Mouse (Mus musculus) ES-Bruce4 (cell line): ENCODE results near the gene Spred2. TPM values are rescaled to one million over a fixed set of nuclear protein-coding genes. Genes with fewer than 3 reads are reported as not detected.

ENCODE experiments used
- H3K27ac ChIP-seq: 2 replicates; pipeline ENCODE4 v1.5.1; 2012; ENCODE audit warnings: low read length, inconsistent platforms; ENCODE audit not compliant: insufficient read depth
- H3K27me3 ChIP-seq: 2 replicates; pipeline ENCODE4 v1.6.1; 2012; ENCODE audit warnings: mild to moderate bottlenecking, low read length, inconsistent platforms; ENCODE audit not compliant: control insufficient read depth, poor library complexity, insufficient read depth, severe bottlenecking
- H3K36me3 ChIP-seq: 2 replicates; pipeline ENCODE4 v1.6.1; 2012; ENCODE audit warnings: inconsistent platforms, mild to moderate bottlenecking, low read length, moderate library complexity; ENCODE audit not compliant: control insufficient read depth, poor library complexity, insufficient read depth, severe bottlenecking
- H3K4me1 ChIP-seq: one replicate; pipeline ENCODE4 v1.8.1; 2011; ENCODE audit warnings: low read length; ENCODE audit not compliant: control insufficient read depth, insufficient read depth
- H3K4me3 ChIP-seq: 2 replicates; pipeline ENCODE4 v1.5.1; 2011; ENCODE audit warnings: low read depth, mild to moderate bottlenecking, low read length
- H3K9ac ChIP-seq: 2 replicates; pipeline ENCODE4 v1.6.1; 2012; ENCODE audit warnings: low read depth, mild to moderate bottlenecking, inconsistent platforms; ENCODE audit not compliant: poor library complexity, severe bottlenecking
- H3K9me3 ChIP-seq: replicated peaks from 2 replicates; pipeline ENCODE4 v1.6.1; 2012; ENCODE audit warnings: mild to moderate bottlenecking, low read length, inconsistent platforms; ENCODE audit not compliant: control insufficient read depth, poor library complexity, insufficient read depth, severe bottlenecking
- CTCF ChIP-seq: IDR thresholded peaks from one replicate; pipeline ENCODE4 v1.8.1; 2011; ENCODE audit warnings: low read depth, low read length
- EP300 ChIP-seq: IDR thresholded peaks from 2 replicates; pipeline ENCODE4 v1.6.1; 2011; ENCODE audit warnings: low read depth, low read length; ENCODE audit not compliant: insufficient read depth
- POLR2A ChIP-seq: IDR thresholded peaks from one replicate; pipeline ENCODE4 v1.8.1; 2011; ENCODE audit warnings: low read length; ENCODE audit not compliant: insufficient read depth
- polyA plus RNA-seq: library from polyadenylated mRNA; stranded (reverse); fragments of >200 nt; gene quantifications from 2 replicates; pipeline ENCODE4 v1.2.4, GENCODE M21; 2011; ENCODE audit warnings: low read depth; ENCODE audit not compliant: missing spikeins, insufficient read depth, insufficient read length

The Spred2 gene
- polyA plus RNA-seq, 1 experiment, result 41.9 TPM

DNA sequence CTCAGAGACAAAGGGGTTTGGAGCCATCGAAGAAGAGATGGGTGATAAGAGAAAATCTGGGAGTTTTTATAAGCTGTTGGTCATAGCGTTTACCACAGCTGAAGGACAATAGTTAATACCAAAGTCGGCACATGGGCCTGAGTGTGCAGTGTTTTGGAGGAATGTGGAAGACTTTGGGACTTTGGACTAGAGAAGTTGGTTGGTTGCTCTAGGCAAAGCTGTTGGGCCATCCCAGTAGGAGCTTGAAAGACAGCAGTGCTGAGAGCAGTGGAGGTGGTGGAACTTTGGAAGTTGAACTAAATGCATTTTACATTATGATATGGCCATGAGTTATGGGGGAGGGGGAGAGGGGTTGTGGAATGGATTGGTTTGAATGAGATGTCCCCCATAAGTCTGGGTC, 89.2 kb downstream of the Spred2 start:
- Histone ChIP-seq H3K4me1 (peaks cover 1% of the 10 kb centered on the region), H3K4me3 (no peak overlapping the region), H3K36me3 (peaks cover 42% of the 10 kb centered on the region), H3K9ac (no peak overlapping the region), H3K27me3 (no peaks in the 10 kb centered on the region), H3K27ac (no peak overlapping the region), H3K9me3 (peaks cover 16% of the 10 kb centered on the region)
- TF ChIP-seq POLR2A (no peak), EP300 (no peak), CTCF (no peak)

DNA sequence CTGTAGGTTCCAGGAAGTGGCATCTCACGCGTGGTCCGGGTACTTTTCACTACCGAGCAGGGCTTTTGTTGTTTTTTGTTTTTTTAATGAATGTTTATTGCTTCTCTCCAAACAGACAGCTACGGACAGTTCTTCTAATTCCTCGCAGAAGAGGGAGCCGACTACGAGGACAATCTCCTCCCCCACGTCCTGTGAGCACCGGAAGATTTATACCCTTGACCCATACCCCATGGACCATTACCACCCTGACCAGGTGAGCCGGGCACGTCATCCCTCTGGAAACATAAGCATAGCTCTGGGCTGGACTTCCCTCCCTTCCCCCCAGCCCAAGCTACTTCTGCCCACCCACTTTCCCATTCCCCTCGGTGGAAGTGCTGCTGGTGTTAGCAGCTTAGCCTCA, 93.8 kb downstream of the Spred2 start:
- Histone ChIP-seq H3K4me1 (no peaks in the 10 kb centered on the region), H3K36me3 (peaks cover 59% of the 10 kb centered on the region), H3K4me3 (no peak overlapping the region), H3K27ac (no peak overlapping the region), H3K27me3 (no peaks in the 10 kb centered on the region), H3K9ac (no peak overlapping the region), H3K9me3 (peaks cover 59% of the 10 kb centered on the region)
- TF ChIP-seq CTCF, result no peak
- TF ChIP-seq EP300, result no peak
- no peak for TF ChIP-seq POLR2A

DNA sequence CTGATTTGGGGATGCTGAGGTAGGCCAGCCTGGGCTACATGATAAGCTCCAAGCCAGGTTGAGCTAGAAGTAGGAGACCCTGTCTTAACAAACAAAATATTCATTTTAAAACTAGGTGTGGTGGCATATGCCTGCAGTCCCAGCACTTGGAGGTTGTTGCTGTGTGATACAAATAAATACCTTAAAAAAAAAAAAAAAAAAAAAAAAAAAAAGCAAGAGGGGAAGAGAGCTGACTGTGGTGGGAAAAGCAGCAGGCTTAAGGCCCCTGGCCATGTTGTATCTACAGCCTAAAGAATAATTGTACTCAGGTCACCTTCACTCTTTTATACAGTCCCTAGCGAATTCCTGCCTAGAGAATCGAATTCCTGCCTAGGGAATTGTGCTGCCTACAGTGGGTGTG, 94.7 kb downstream of the Spred2 start:
- no peaks in the 10 kb centered on the region for H3K4me1 ChIP-seq
- H3K27ac ChIP-seq, result no peak overlapping the region
- H3K9ac ChIP-seq, result no peak overlapping the region
- TF ChIP-seq CTCF (no peak), POLR2A (no peak), EP300 (no peak)
- no peaks in the 10 kb centered on the region for H3K27me3 ChIP-seq
- no peak overlapping the region for H3K4me3 ChIP-seq
- H3K9me3 ChIP-seq, result peaks cover 62% of the 10 kb centered on the region
- H3K36me3 ChIP-seq, result peaks cover 62% of the 10 kb centered on the region

DNA sequence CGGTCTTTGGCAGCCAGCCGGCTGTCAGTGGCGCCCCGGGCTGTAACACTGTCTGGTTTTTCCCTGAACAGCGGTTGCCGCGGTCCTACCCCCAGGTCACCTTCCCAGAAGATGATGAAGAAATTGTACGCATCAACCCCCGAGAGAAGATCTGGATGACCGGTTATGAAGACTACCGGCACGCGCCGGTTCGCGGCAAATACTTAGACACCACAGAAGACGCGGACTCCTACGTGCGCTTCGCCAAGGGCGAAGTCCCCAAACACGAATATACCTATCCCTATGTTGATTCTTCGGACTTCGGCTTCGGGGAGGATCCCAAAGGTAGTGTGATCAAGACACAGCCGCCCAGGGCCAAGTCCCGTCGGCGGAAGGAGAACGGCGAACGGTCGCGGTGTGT, 96.5 kb downstream of the Spred2 start:
- no peak overlapping the region for H3K9ac ChIP-seq
- H3K9me3 ChIP-seq, result peaks cover 64% of the 10 kb centered on the region
- H3K27me3 ChIP-seq, result no peaks in the 10 kb centered on the region
- no peak for TF ChIP-seq EP300
- no peak for TF ChIP-seq POLR2A
- H3K4me1 ChIP-seq, result no peaks in the 10 kb centered on the region
- no peak overlapping the region for H3K27ac ChIP-seq
- no peak overlapping the region for H3K4me3 ChIP-seq
- peaks cover 69% of the 10 kb centered on the region for H3K36me3 ChIP-seq

DNA sequence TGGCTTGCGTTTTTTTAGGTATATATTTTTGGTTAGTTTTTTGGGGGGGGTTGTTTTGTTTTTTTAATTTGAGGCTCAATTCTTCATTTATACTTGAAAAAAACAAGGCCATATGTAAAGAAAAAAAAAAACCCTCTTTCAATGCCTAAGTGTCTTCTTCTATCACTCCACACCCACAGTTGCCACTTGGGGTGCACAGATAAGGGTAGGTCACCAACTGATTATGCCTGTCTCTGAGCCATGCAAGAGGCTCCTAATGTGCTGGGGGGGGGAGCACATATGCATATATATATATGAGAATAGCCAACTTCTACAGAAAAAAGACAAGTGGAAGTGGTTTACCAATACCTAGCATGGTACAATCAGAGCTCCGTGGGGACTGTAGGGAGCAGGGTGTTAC, 98.3 kb downstream of the Spred2 start:
- Histone ChIP-seq H3K27me3 (no peaks in the 10 kb centered on the region), H3K36me3 (peaks cover 60% of the 10 kb centered on the region), H3K9ac (no peak overlapping the region), H3K9me3 (peaks cover 57% of the 10 kb centered on the region), H3K4me1 (peaks cover 6% of the 10 kb centered on the region), H3K27ac (no peak overlapping the region), H3K4me3 (no peak overlapping the region)
- TF ChIP-seq CTCF, result no peak
- TF ChIP-seq EP300, result no peak
- TF ChIP-seq POLR2A, result no peak

DNA sequence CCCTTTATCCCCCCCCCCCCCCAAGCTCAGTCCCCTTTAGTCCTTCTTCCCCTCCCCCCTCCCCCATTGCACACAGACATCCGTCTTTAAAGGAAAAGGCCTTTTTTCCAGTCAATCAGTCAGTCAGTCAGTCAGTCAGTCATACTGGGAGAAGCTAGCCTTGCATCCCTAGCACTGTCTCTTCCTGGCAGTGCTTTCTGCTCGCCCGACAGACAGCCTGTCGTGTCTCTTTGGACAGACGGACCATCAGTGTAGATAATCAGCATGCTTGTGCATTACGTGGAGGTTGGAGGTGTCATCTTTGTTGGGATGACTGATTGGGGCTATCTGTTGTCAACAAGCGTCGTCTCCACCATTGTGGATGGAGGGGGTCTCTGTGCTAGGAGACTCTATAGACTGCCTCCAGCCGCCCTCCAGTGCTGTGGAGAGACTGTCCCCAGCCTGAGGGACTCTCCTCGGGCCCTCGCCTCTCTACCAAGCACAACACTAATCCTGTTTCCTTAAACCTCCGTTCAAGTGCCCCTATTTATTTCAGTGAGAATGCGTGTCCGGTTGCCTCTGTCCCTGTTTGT, 98.8 kb downstream of the Spred2 start:
- H3K27me3 ChIP-seq, result no peaks in the 10 kb centered on the region
- peaks cover 54% of the 10 kb centered on the region for H3K36me3 ChIP-seq
- no peak overlapping the region for H3K9ac ChIP-seq
- TF ChIP-seq CTCF, result no peak
- no peak for TF ChIP-seq POLR2A
- no peak for TF ChIP-seq EP300
- H3K9me3 ChIP-seq, result peaks cover 52% of the 10 kb centered on the region
- no peak overlapping the region for H3K4me3 ChIP-seq
- H3K27ac ChIP-seq, result no peak overlapping the region
- peaks cover 6% of the 10 kb centered on the region for H3K4me1 ChIP-seq

DNA sequence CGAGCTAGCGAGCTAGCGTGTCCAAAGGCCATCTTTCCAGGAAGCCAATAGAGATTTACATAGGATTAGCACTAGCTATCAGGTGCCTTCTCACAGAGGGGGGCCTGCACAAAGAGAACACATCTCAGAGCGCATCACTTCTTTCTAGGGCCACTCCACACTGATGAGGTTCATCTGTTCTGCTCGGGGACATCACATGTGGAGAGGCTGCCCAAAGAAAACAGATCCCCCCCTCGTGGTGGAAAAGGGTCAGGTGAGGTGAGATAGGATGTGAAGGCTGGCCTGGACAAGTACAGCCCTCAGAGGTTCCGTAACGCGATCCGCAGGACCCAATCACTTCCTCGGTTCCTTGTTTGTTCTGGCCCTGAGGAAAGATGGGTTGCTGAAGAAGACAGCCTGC, 101.7 kb downstream of the Spred2 start:
- no peak overlapping the region for H3K4me3 ChIP-seq
- peaks cover 31% of the 10 kb centered on the region for H3K36me3 ChIP-seq
- peak overlapping the region; percentile 1 for H3K27ac ChIP-seq
- H3K9me3 ChIP-seq, result peaks cover 25% of the 10 kb centered on the region
- H3K9ac ChIP-seq, result no peak overlapping the region
- H3K4me1 ChIP-seq, result peaks cover 6% of the 10 kb centered on the region
- no peak for TF ChIP-seq POLR2A
- TF ChIP-seq CTCF, result peak; percentile 17
- TF ChIP-seq EP300, result no peak
- H3K27me3 ChIP-seq, result no peaks in the 10 kb centered on the region
